Mouse (Mus musculus) frontal cortex, postnatal 25 days (tissue): ENCODE data around the gene Itih3.

Experiments used
- DNase-seq, 2 experiments: peaks; one replicate each; pipeline ENCODE4 v3.0.0; 2022; ENCODE audit warnings: low spot score in 2 of 2

Gene Itih3

GRCm38 (mm10) chr14:30902628-30903027 is 20.9 kb downstream of the Itih3 start:
- DNase-seq = no peak

- DNase-seq = no peak
Measured at GRCm38 (mm10) chr14:30899972-30900371, 23.6 kb downstream of the Itih3 start.

DNA sequence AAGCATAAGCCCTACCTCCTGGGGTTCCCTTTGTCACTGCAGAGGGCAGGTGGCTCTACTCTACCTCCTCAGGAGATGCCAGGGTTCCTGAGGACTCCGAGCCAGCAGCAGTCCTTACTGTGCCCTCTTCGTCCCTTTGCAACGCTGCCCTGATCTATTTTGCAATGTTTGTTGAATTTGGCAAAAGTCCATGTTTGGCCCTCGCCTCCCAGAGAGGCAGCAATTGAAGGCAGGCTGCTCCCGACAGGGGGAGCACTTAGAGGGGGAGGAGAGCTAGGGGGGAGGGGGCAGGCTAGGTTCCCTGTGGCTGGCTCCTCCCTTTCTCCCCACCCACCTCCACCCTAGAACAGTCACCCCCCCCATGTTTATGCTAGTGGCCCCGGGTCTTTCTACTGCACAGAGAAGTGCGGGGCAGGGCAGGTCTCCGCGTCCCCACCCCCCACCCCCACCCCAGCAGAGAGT is 35.3 kb downstream of the Itih3 start:
- DNase-seq = no peak

DNA sequence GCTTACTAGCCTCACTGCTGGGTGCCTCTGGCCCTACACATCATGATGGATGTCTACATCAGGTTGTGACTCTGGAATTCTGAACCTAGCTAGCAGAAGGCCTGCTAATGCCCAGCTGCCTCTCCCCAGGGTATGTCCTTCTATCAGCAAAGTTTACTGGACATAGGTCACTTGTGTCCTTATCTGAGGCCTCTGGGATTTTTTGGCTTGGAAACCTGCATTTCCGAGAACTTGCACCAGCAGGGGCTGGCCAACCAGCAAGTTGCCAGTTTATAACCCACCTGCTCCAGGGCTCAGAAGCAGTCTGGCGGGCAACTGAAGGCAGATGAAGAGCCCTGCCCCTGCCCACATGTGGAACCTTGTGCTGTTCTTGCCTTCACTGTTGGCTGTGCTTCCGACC is 37.4 kb downstream of the Itih3 start, which contains the start of gene Itih4:
Gene Itih4 (plus strand): TSS at position 273 of the 400 bp plus-strand sequence.
- no peak for DNase-seq

GRCm38 (mm10) chr14:30885298-30885697 is 38.3 kb downstream of the Itih3 start:
- no peak for DNase-seq

GRCm38 (mm10) chr14:30881718-30882108 is 41.8 kb downstream of the Itih3 start:
- DNase-seq = no peak

DNA sequence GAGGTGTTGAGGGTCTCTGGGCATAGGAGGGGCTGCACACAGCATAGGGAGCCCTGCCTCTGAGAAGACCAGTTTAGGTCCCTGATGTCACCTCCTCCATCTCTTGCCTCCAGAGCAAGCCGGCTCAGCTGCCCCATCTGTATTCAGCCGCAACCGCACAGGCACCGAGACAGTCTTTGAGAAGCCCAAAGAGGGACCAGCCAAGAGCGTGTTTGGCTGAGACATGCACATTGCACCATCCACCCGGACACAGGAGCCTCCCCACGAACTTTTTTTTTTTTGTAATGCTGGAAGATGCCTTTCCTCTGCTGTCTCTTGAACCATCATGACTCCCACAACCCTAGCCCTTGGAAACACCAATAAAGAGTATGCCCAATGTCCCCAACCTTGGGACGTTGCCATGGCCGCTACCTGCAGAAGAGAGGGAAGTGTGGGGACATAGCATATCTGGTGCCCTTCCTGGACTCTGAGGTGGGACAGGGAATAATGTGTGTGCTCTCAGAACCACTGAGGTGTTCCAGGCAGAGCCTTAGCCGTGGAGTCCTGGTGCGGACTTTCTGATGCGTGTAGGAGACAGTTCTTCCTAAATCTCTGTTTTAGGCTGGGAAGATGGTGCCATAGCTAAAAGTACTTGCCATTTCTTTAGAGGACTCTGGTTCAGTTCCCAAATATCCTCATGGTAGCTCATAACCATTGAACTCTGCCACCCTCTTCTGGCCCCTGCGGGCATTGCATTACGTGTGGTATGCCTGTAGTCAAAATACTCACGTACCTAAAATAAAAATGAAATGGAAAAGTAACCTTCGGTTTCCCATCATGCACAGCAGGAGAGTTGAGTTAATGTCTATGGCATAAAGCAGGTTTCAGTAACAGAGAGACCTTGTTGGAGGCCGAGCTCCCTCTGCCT is 42.5 kb downstream of the Itih3 start:
- DNase-seq = peak in 1 of 2 experiments; percentile 48

GRCm38 (mm10) chr14:30880251-30880650 is 43.3 kb downstream of the Itih3 start:
- no peak for DNase-seq

GRCm38 (mm10) chr14:30879794-30880193 is 43.8 kb downstream of the Itih3 start:
- no peak for DNase-seq

- no peak for DNase-seq
Measured at GRCm38 (mm10) chr14:30878958-30879571, 44.5 kb downstream of the Itih3 start, which contains the start of gene Mustn1. Gene Mustn1 (plus strand): TSS chr14:30879200.

GRCm38 (mm10) chr14:30877827-30878226 is 45.7 kb downstream of the Itih3 start:
- DNase-seq = no peak

DNA sequence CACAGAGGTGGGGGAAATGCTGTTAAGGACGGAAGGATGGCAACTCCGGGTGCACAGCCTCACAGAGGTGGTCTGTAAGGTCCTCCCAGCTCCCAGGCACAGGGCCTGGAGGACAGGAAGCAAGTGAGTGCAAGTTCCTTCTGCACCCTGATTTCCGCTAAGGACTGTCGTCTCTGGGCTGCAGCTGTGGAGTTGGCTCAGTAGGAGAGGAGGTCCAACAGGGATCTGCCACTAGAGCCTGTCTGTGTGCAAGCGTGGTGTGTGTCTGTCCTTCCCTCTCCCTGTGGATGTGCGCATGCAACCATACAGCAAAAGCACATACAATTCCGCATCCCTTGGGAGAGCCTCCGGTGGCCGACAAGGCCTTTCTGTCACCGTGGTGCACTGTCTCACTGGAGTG is 47.1 kb downstream of the Itih3 start:
- DNase-seq = no peak

- DNase-seq = no peak
Measured at GRCm38 (mm10) chr14:30875955-30876354, 47.6 kb downstream of the Itih3 start.

GRCm38 (mm10) chr14:30875130-30875865 is 48.3 kb downstream of the Itih3 start:
- DNase-seq = no peak

GRCm38 (mm10) chr14:30874095-30874700 is 49.4 kb downstream of the Itih3 start:
- no peak for DNase-seq

GRCm38 (mm10) chr14:30870206-30871147 is 53.1 kb downstream of the Itih3 start:
- no peak for DNase-seq

DNA sequence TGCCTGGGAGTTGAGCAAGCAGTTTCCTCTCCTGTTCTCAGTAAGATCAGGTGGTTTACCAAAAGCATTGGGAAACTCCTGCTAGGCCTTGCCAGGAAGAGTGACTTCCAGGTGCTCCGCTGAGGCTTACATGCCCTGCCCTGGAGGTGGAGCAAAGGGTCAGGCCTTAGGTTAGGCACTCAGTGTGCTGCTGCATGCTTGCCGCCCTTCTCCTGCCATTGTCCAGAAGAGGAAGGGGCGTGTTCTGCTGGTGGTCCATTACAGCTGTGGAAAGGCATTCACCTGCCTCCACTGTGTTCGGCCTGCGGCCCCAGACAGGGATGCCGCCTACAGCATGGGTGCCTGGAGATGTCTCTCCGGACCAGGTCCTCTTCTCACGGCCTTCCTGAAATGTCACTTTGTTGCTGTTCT is 54.2 kb downstream of the Itih3 start:
- DNase-seq = no peak

- no peak for DNase-seq
Measured at GRCm38 (mm10) chr14:30868826-30869225, 54.7 kb downstream of the Itih3 start.

- DNase-seq = peak; percentile 48 to 62
Measured at GRCm38 (mm10) chr14:30867042-30867441, 56.5 kb downstream of the Itih3 start.

GRCm38 (mm10) chr14:30865311-30865710 is 58.2 kb downstream of the Itih3 start:
- no peak for DNase-seq

DNA sequence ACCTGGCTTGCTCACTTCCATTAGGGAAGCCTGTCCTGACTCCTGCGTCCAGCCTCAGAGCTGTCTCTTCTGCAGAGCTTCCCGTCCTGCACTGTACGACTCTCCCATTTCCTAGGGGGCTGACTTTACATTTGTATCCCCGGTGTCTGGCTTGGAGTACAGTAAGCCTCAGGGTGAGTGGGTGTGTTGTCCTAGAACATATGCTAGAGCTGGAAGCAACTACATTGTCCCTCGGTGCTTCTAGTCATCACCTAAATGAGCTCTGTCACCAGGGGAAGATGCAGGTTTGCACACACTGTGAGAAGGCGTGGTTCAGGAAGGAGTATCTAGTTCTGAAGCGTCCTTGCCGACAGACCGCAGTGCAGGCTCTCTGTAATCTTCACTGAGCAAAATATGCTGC is 61.2 kb downstream of the Itih3 start:
- no peak for DNase-seq
